8 mouse cellular contexts compared by ENCODE assay signal in genomic region chr19:40722137-40723038, GRCm38 (mm10). TPM values are rescaled to one million over a fixed set of nuclear protein-coding genes. Genes with fewer than 3 reads are reported as not detected.
DNase-seq lines count a peak whose midpoint lies in the region; ATAC-seq and TF ChIP-seq lines count a peak whose summit lies in the region.

No protein-coding gene starts in this region.

- TF ChIP-seq CTCF in thymus, adult 2 months (IDR thresholded peaks at IDR 0.05; ENCODE audit: borderline replicate concordance, control insufficient read depth, extremely low read depth, insufficient read depth, low read length, poor library complexity) = no peak
- peak; percentile 93 for TF ChIP-seq CTCF in midbrain, postnatal 0 days (IDR thresholded peaks at IDR 0.05)

- no peak overlapping the region for H3K27ac ChIP-seq in thymus, adult 2 months (ENCODE audit: control insufficient read depth, insufficient read depth, low read length)
- H3K27ac ChIP-seq in forebrain, embryonic 11.5 days (ENCODE audit: low read depth, low read length) = no peak overlapping the region
- H3K27ac ChIP-seq in midbrain, postnatal 0 days (ENCODE audit: low read depth, low read length) = peak overlapping the region; percentile 52; the same call in 1 of the 2 replicates

- TF ChIP-seq POLR2A in thymus, adult 2 months (IDR thresholded peaks at IDR 0.05; ENCODE audit: control insufficient read depth, extremely low read depth, insufficient read depth, low read length, poor library complexity) = no peak

- ATAC-seq in forebrain, embryonic 11.5 days (replicated peaks; ENCODE audit: low FRiP score) = peak; percentile 80
- peak; percentile 78 for ATAC-seq in midbrain, postnatal 0 days (ENCODE audit: low FRiP score)

- peak; percentile 45 for DNase-seq in thymus, adult 2 months
- DNase-seq in thymus, adult 18-20 months = no peak
- DNase-seq in c-Kit-positive CD71-positive TER-119-positive erythroid progenitor cells, embryonic 14.5 days (ENCODE audit: low spot score) = peak; percentile 25
- DNase-seq in forebrain, embryonic 11.5 days (ENCODE audit: low spot score) = peak; percentile 60
- peak; percentile 41 for DNase-seq in hindlimb bud, embryonic 11.5 days (ENCODE audit: extremely low spot score, low read depth, low spot score)
- peak; percentile 22 to 54 for DNase-seq in left cerebral cortex, postnatal 36 days (ENCODE audit: low spot score in 2 of 2)
- DNase-seq in midbrain, postnatal 0 days (ENCODE audit: low spot score) = peak; percentile 85
- peak; percentile 70 for DNase-seq in thymus, postnatal 0 days (ENCODE audit: low spot score)

- H3K9me3 ChIP-seq in forebrain, embryonic 11.5 days (ENCODE audit: control insufficient read depth, low read length) = no peaks in the 10 kb centered on the region
- H3K9me3 ChIP-seq in midbrain, postnatal 0 days (ENCODE audit: low read length) = no peaks in the 10 kb centered on the region

- H3K27me3 ChIP-seq in thymus, adult 2 months (ENCODE audit: control insufficient read depth, insufficient read depth, low read length) = no peaks in the 10 kb centered on the region
- no peaks in the 10 kb centered on the region for H3K27me3 ChIP-seq in forebrain, embryonic 11.5 days (ENCODE audit: control insufficient read depth, insufficient read depth, low read length)
- H3K27me3 ChIP-seq in midbrain, postnatal 0 days (ENCODE audit: insufficient read depth, low read length) = no peaks in the 10 kb centered on the region

- intact Hi-C loops in left cerebral cortex, postnatal 36 days (cut with DNase I) = loop anchor here (1.0 kb wide), 1 partner anchor 110 kb away; the partner anchor contains the start of genes Entpd1 and Tctn3

- peak overlapping the region; percentile 12; the same call in 1 of the 2 replicates for H3K9ac ChIP-seq in forebrain, embryonic 11.5 days (ENCODE audit: low read length)
- 0 out of 2 replicates have a peak overlapping the region, but pooled peaks have one; percentile 13 for H3K9ac ChIP-seq in midbrain, postnatal 0 days (replicated peaks; ENCODE audit: low read length, poor library complexity, severe bottlenecking)

- no peaks in the 10 kb centered on the region for H3K36me3 ChIP-seq in thymus, adult 2 months (ENCODE audit: control insufficient read depth, insufficient read depth, low read length)
- no peaks in the 10 kb centered on the region for H3K36me3 ChIP-seq in forebrain, embryonic 11.5 days (ENCODE audit: control insufficient read depth, insufficient read depth, low read length)
- no peaks in the 10 kb centered on the region for H3K36me3 ChIP-seq in midbrain, postnatal 0 days (ENCODE audit: insufficient read depth, low read length)

- no peak overlapping the region for H3K4me3 ChIP-seq in thymus, adult 2 months (ENCODE audit: control insufficient read depth, insufficient read depth, low read length)
- no peak overlapping the region for H3K4me3 ChIP-seq in forebrain, embryonic 11.5 days (ENCODE audit: low read depth, low read length)
- no peak overlapping the region for H3K4me3 ChIP-seq in midbrain, postnatal 0 days (ENCODE audit: low read depth, low read length)

- WGBS in thymus, adult 2 months = 79% methylated on average over 11 of the region's 11 CpGs
- WGBS in forebrain, embryonic 11.5 days = 56% methylated on average over 11 of the region's 11 CpGs
- WGBS in midbrain, postnatal 0 days = 49% methylated on average over 11 of the region's 11 CpGs

- H3K4me1 ChIP-seq in thymus, adult 2 months (replicated peaks; ENCODE audit: control insufficient read depth, insufficient read depth, low read length) = peaks cover 10% of the 10 kb centered on the region
- no peaks in the 10 kb centered on the region for H3K4me1 ChIP-seq in forebrain, embryonic 11.5 days (replicated peaks; ENCODE audit: control insufficient read depth, insufficient read depth, low read length)
- 0 out of 2 replicates have a peak, but pooled peaks cover 2% of the 10 kb centered on the region for H3K4me1 ChIP-seq in midbrain, postnatal 0 days (ENCODE audit: insufficient read depth, low read length)

- H3K4me2 ChIP-seq in forebrain, embryonic 11.5 days (ENCODE audit: low read depth, low read length, severe bottlenecking) = no peak overlapping the region
- no peak overlapping the region for H3K4me2 ChIP-seq in midbrain, postnatal 0 days (ENCODE audit: low read depth, low read length, poor library complexity, severe bottlenecking)

RNA-seq across cellular contexts. Expression of gene Cc2d2b, which starts 26.2 kb away (rescaled TPM):
- polyA plus RNA-seq in thymus, adult 2 months (2012; rRNA removed) = not detected in 2 replicates
- 0.11 and 0.12 TPM in 2 replicates for polyA plus RNA-seq in forebrain, embryonic 11.5 days (2014; fragmentation: Nextera tagmentation; extraction: Ambion mirVana)
- total RNA-seq in left cerebral cortex, postnatal 36 days (2021) = 1 to 10 TPM in 1 of 2 experiments, under 1 TPM in 1; 0.39 to 1.3 TPM
- total RNA-seq in midbrain, postnatal 0 days (2014; rRNA removed) = 0.57 TPM in 1 of 2 replicates, not detected in the other
- polyA plus RNA-seq in midbrain, postnatal 0 days (2015; fragmentation: Nextera tagmentation; extraction: Ambion mirVana) = 0.28 and 0.31 TPM in 2 replicates
- polyA plus RNA-seq in thymus, postnatal 0 days (2015; fragmentation: Nextera tagmentation; extraction: Ambion mirVana) = 0.10 TPM in 1 of 2 replicates, not detected in the other

Comparison
In these comparisons a context has a peak if more than half of its experiments do, and no peak if none do; other contexts are left out.
1. DNase-seq: peak in thymus, adult 2 months (single experiment), c-Kit-positive CD71-positive TER-119-positive erythroid progenitor cells, embryonic 14.5 days (single experiment), forebrain, embryonic 11.5 days (single experiment), hindlimb bud, embryonic 11.5 days (single experiment), left cerebral cortex, postnatal 36 days (2 of 2), midbrain, postnatal 0 days (single experiment) and thymus, postnatal 0 days (single experiment); none in thymus, adult 18-20 months (0 of 2).